Mouse (Mus musculus) adipocyte (in vitro differentiated cells): Measurements from ENCODE around the gene Mctp1.

Experiments
- DNase-seq: peaks from one replicate; pipeline ENCODE4 v3.0.0-alpha.2; 2016; ENCODE audit warnings: low spot score

The Mctp1 gene

DNA sequence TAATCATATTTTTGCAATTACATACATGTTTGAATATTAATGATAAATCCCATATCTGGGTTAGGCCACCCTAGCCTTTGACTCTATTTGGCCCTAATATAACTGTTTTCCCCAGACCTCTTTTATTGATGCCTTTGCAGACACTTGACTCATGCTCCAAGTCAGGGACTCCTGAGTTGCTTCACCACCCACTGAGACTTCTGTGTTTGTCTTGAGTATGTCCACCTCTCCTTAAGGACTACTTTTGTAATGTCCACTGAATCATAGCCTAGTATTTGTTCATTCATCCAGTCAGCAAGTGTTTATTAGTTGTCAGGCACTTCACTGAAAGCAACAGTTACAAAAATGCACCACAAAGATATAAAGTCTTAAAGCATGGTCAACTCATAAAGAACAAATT, 235.8 kb downstream of the Mctp1 start:
- DNase-seq, result no peak

DNA sequence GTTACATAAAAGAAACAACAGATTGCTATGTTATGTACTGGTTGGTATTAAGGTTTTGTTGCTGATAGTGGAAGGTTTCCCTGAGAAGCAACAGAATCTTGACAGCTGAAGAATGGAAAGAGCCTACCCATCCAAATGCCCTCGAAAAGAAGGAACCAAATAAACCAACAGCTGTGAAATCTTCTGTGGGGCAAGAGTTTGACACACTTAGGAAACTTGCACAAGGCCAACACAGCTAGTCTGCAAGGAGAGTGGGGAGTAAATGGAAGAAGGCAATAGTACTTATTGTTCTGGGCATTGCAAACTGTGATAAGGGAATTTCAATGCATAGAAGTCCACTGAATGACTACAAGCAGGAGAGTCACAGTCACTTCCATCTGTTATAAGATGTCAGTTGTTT, 236.2 kb downstream of the Mctp1 start:
- DNase-seq, result no peak

DNA sequence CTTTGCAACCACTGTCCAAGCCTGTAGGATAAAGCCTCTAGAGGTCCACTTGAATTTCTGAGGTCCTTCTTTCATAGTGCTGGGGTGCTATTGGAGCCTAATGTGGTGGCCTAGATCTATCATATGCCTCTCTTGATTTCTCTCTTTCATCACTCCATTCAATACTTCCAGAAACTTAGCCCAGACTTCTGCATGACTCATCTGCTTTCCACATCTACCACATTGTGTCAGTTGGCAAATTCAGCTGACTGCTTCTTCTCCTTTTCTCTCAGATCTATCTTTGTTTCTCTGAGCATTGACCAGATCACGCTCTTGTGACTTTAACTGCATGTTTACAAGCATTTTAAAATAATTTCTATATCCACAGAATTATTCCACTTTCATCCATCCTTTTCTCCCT, 249.4 kb downstream of the Mctp1 start:
- no peak for DNase-seq

DNA sequence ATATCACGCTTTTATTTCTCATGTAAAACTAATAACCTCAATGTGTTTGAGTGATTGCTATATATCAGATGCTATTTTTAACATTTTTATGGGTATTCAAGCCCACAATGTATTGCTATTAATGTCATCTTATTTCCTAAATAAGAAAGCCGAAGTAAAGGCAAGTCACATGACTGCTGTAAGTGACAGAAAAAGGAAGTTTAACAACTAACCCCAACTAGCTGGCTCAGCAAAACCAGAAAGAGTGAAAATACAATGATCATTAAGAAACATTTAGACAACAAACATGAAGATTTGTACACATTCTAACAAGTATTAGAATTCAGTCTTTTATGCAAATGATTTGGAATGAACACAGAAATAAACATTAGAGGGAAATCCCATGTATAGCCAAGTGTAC, 253.9 kb downstream of the Mctp1 start:
- no peak for DNase-seq

DNA sequence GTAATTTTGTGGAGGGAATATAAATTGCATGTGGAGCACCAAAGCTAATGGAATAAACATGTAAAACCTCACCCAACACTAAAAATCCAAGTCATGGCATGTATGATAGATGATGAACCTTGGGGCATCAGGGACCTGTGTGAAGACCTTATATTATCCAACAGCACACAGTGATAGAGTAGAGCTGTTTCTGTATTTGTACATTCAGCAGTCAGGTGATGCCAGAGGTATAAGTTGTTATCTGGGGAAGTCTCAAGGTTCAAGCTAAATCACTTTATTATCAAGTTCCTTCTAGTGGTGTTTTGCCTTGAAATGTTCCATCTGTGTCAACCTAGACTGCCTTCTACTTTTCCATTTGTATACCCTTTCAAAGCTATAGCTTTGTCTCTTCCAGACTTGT, 275.2 kb downstream of the Mctp1 start:
- no peak for DNase-seq

DNA sequence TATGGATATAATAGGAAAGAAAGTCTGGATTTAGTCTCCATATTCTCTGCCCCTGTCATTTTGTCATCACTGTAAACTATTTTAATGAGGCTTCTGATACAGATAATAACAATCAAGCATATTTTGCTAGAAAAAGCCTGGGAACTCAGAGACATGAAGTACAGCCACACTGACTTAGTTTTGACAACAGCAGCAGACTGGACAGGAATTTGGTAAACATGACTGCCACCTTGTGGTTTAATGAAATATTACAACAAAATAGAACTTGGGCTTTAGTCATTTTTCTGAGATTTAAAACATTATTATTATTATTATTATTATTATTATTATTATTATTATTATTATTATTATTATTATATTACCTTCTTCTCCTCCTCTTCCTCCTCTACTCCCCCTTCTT, 297.0 kb downstream of the Mctp1 start:
- peak; percentile 27 for DNase-seq

DNA sequence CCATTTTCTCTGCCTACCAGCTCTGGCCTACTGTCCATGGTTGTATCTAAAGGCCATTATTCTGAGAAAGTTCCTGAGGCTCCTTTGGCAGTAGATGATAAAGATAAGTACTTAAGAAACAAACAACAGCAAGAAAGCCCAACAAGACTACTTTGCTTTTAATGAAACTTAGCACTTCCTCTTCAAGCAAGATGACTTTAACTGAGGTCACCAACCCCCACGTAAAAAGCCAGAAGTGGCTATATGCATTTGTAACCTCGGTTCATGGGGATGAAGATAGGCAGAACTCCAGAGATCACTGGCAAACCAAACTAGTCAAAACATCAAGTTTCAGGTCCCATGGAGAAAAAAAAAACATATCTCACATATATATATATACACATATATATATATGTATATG, 305.0 kb downstream of the Mctp1 start:
- DNase-seq, result no peak

DNA sequence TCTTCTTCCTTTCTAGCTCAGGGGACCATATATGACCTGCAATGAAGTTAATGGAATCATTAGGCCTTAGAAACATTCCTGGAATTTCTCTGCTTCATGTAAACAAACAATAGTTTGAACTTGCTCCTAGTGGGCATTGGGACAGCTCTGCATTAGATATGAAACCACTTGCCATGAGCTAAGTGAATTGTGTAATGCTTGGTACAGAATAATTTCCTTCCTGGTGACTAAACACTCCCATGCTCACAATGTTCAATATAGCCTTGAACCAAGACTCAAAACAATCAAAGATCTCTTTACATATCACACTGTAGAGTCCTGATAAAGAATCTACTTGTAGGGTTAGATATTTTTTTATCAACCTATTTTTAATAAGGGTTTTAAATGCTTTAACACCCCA, 305.8 kb downstream of the Mctp1 start:
- DNase-seq, result peak; percentile 5

DNA sequence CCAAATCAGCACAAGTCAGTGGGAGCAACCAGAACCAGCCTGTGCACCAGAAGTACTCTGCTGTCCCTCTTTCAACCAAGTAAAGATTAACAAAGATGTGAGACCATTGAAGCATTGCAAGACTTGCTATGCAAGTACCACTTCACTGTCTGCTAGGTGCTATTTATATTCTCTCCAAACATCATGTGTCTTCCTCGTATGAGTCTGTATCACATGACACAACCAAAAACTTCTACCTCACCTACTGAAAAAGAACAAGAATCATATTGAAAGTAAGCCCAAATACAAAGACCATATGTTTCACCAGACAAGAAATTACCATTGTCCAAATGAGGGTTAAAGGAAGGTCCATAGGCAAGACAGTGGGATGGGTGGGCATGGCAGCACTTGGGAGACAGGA, 306.4 kb downstream of the Mctp1 start:
- no peak for DNase-seq

DNA sequence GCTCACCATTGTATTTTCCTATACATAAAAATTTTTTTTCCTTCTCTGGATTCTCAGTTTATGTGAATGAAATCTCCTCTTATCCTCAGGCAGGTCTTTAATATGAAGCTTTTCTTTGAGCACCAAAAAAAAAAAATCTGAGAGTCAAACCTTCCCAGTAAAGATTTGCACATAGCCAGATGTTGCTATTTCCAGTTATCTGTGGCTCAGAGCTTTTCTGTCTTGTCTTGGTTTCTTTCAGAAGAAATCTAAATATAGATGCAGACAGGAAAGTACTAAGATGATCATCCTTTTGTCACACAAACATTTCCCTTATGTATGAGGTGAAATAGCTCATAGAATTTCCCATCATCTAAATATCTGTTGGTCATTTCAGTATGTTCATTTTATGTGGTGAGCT, 349.7 kb downstream of the Mctp1 start:
- DNase-seq, result no peak

DNA sequence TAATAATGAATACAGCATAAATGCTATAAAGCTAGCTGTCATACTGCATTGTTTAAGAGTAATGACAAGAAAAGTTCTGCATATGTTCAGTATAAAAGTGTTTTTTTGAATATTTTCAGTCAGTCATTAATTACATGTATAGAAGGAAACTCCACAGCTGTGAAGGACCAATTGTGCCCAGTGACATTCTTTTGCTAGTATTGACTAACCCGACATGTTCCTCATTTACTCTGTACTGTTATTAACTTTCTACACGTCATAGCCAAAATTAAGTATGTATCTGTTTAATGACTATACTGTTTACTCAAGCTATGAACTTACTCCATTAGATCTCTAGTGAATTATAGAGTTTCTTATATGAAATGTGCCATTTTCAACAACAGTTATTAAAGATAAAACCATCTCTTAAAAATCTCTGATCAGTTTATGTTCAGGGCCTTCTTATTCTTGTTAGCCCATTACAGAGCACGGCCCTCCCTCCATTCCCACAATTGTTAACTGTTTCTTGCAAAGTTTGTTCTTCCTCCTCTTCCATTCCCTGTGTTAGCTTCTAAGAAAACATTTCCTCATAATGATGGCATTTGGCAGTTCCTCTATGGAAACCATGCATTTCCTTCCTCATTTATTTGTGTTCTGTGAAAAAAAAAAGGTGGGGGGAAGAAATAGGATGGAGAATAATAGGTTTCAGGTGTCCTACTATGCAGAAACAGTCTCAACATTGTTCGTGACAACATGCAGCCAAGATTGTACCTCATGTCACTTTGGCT, 366.5 kb downstream of the Mctp1 start:
- no peak for DNase-seq

DNA sequence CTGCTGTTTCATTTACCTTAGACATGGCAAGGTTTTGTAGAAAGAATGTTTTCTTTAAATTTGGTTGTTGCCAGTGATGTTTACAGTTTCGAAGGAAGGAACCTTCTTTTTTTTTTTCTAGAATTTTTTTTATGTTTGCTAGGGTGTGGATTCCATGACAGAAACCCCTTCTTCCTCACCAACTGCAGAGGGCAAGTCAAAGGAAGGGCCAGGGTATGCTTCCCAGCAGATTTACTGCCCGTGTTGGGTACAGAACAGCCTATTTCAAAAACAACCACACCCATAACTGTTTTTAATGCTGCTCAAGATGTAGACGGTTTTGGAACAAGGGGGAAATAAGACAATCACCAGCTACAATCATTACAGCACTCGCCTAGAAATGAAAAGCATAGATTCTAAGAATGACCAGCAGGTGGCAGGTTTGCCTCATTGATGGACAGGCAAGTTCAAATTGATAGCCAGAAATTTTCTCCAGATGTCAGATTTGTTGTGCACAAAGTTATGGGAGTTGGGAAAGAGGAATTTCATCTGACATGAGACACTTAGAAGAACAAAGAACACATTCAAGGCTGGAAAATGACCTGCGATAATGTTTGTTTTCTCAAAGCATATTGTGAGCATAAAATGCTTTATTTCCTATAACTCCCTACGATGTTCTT, 375.6 kb downstream of the Mctp1 start:
- DNase-seq, result peak; percentile 75

DNA sequence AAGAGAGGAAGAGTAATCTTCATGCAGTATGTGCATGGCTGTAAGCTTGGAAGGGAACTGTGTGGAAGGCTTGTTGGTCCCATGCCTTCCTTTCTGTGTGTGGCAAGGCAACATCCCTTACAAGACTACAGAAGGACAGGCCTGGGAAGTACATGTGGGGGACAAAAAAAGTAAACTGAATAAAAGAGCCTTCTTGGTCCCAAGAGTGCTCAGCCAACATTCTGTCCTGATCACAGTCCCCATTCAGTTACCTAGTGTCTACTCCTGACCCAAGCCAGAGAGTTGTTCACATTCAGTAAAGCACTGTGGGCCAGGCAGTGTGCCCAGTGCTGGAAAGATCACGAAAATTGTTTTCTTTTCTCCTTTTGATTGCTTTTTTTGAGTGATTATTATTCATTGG, 415.3 kb downstream of the Mctp1 start:
- peak; percentile 8 for DNase-seq

DNA sequence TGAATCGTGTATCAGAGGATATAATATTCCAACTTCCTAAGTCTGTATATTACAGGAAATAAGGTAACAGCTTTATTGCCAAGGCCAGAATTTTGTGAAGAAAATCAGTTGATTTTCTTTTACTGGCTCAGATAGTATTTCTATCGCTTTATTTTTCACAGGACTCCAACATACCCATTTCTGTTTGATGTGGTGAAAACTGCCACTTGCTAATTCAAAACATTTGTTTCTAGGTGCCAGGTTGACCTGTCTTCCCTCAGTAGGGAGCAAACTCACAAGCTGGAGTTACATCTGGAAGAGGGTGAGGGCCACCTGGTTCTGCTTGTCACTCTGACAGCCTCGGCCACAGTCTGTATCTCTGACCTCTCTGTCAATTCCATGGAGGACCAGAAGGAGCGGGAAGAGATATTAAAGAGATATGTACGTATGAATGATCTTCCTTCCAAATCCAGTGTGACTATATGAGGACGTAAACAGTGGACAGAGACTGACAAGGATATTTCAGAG, 416.8 kb downstream of the Mctp1 start:
- DNase-seq, result no peak

DNA sequence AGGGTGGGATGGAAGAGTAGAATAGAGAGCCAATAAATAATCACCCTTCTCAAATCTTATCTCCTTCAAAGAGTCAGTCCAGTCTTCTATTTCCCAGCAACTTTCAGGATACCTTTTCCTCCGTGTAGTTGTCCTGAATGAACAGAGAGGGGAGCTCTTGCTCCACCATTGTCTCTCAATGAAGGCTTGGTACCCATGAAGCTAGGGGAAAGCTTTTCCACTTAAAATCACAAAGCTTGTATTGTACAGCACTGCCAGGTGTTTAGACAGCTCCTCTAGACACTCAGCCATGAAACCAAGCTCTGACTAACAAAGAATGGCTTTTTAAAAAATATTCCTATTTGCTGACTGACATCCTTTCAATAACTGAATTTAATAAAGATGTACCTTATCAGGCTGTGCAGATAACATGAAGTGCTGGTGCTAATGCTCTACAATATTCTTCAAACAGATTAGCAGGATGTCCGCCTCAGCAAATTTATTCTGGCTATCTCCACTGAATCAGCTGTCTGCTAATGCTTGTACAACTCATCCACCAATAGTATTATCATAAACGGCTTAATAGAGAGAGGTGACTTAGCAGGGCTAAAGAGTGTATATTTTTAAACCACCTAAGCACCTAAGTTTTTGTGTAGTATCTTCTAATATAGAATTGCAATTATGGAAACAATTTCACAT, 417.9 kb downstream of the Mctp1 start:
- peak; percentile 12 for DNase-seq

DNA sequence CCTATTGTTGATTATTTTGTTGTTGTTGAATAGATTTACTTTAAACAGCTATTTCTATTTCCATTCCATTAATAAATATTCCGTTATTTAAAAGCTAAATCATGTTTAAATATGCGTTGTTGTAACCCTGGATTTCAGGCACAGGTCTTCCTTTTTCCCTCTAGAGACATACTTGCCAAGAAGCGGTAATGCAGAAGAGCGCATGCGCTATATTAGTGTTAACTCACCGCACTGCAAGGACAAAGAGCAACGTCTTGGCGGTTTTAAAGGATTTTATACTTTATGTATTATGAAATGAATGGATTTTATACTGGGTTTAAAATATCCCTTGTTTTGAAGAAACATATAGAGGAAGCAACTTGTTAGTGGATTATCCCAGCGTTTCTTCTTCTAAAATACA, 418.6 kb downstream of the Mctp1 start:
- DNase-seq, result no peak

DNA sequence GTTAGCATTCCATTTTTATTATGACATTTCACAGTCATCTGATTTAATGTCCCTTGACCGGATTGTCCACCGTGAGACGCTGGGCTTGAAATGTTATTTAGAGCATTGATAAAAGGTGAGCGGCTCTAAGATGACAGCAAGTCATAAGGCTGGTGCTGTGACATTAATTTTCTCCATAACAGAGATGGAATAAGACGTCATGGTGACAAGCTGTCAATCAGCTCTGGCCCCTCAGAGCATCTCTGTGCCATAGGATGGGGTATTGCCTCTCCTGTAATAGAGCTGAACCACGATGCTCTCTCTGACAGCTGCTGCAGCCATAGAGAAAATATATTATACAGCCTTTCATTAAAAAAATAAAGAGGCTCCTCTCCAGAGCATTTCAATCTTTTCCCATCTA, 419.5 kb downstream of the Mctp1 start:
- DNase-seq, result no peak

DNA sequence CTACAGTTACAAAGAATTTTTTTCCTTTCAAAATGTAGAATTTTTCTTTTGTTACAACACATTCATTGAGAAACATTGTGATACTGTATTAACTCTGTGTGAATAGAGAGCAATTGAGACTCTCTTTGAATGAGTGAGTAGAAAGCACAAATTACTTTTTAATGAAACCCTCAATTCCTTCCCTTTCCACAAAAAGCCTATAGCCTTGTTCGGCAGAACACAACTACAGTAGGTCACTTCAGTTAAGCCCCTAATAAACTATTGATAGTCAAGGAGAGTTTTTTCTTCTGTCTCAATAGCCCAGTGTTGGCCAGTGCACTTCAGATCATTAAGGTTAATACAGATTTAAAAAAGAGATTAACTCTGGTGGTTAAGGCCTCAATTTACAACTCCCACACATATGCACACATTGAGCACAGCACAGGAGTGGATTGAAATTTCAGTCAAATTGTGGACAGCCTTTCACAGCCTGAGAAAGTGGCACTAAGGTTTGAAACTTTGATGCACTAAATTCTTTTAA, 424.6 kb downstream of the Mctp1 start:
- no peak for DNase-seq

DNA sequence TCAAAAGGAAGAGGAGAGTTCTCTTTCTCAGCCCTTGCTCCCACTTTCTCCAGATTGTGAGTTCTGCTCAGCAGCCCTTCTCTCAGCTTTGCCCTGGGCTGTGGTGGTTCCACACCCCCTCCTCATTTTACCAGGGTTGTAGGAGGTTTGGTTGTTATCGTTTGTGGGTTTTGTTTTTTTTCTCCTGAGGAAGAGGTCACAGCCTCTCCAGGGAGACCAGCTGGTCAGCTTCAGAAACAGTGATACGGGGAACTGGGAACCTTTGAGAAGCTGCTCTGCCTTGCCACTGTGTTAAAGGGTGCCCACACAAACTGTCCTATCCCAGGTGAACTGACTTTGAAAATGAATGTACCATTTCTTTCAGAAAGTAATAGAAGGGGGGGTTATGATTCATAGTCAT, 425.5 kb downstream of the Mctp1 start:
- DNase-seq, result no peak

DNA sequence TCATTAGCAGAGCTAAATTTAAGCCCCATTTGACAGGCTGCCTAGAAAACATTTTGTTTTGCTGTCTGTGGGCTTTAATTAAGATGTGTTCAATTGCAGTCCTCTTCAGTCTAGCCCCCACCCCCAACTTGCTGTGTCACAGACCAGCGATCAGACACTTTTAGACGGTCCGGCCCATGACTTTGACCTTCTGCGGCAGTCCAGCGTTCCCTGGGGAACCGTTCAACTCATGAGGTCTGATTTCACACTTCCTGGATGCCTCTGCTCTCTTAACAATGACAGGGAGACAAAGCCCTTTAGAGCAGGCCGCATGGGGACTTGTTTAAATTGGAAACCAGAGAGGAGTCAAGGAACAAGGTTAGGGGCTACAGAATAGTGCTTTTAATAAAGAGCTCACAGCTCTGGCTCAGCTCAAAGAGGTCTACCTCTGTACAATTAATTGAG, 426.2 kb downstream of the Mctp1 start:
- no peak for DNase-seq

DNA sequence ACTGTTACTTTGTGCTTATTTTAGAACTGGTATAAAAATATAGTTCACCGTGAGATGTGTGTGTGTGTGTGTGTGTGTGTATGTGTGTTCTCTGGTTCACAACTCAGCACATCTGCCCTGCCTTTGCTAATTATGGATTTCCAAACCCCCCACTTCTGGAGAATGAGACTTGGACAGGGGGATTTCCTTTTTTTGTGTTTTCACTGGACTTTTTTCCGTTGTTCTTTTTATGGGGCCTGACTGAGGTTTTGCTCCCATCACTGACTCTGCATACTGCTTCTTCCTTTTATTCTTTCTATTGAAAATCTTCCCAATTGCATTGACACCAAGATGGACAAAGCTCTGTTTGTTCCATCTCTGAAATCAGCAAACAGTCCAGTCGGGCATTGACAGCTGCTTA, 438.7 kb downstream of the Mctp1 start:
- no peak for DNase-seq

DNA sequence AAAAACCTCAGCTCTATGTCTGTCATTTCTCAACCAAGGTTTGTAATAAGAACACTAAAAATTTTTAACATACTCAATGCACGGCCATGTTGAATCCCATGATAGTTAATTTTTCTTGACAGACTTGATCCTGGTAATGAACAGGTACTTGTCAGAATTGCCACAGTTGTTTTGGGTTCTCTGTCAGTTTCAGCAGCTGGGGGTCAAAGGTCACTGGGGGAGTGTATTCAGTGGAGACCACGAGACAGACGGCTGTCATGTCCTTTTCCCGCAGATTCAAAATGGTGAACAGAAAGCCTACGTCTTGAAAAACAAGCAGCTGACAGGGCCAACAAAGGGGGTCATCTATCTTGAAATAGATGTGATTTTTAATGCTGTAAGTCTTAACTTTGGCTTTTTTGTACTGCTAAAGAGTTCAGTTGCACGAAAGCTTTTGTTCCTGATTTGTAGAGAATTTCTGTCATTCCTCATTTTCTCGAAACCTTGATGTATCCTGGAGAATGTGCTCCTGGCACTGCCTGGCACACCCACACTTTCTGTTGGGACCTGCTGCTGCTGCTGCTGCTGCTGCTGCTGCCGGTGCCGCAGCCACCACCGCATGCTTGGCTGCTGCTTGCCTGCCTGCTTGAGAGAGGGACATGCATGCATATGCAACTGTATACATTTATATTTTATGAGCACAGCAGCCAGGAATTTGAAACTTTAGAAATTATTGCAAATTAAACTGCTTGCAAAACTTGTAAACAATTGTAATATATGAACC, 440.8 kb downstream of the Mctp1 start:
- no peak for DNase-seq
